Mouse (Mus musculus) liver, adult 2 months (tissue): ENCODE measurements around the gene Gm20509. TPM values are rescaled to one million over a fixed set of nuclear protein-coding genes. Genes with fewer than 3 reads are reported as not detected.

Experiments used
- DNase-seq: peaks from one replicate; pipeline ENCODE4 v3.0.0-alpha.2; 2011; ENCODE audit warnings: low read depth, low spot score; ENCODE audit errors: extremely low read depth
- H3K27ac ChIP-seq: fragments of 200-500 bp; replicated peaks from 2 replicates; pipeline ENCODE4 v1.5.1; 2012; ENCODE audit warnings: low read depth, mild to moderate bottlenecking, control low read depth, inconsistent platforms, low read length; ENCODE audit not compliant: insufficient read depth
- H3K27me3 ChIP-seq: fragments of 200-500 bp; 2 replicates; pipeline ENCODE4 v1.6.1; 2012; ENCODE audit warnings: mild to moderate bottlenecking, moderate library complexity, low read length, inconsistent platforms; ENCODE audit not compliant: control insufficient read depth, insufficient read depth
- H3K36me3 ChIP-seq: fragments of 200-500 bp; 2 replicates; pipeline ENCODE4 v1.6.1; 2012; ENCODE audit warnings: low read length, inconsistent platforms; ENCODE audit not compliant: control insufficient read depth, insufficient read depth
- H3K4me1 ChIP-seq: fragments of 200-500 bp; 2 replicates; pipeline ENCODE4 v1.6.1; 2011; ENCODE audit warnings: low read length; ENCODE audit not compliant: control insufficient read depth, insufficient read depth
- H3K4me3 ChIP-seq: fragments of 200-500 bp; 2 replicates; pipeline ENCODE4 v1.5.1; 2011; ENCODE audit warnings: low read depth, mild to moderate bottlenecking, control low read depth, low read length, moderate library complexity; ENCODE audit not compliant: insufficient read depth
- H3K79me2 ChIP-seq: fragments of 200-500 bp; 2 replicates; pipeline ENCODE4 v1.6.1; 2012; ENCODE audit warnings: inconsistent platforms, mild to moderate bottlenecking, low read length, moderate library complexity; ENCODE audit not compliant: control insufficient read depth, insufficient read depth
- H3K9ac ChIP-seq: fragments of 200-500 bp; 2 replicates; pipeline ENCODE4 v1.6.1; 2012; ENCODE audit warnings: low read depth, mild to moderate bottlenecking, control low read depth, inconsistent platforms, low read length
- CTCF ChIP-seq: fragments of 200-500 bp; IDR thresholded peaks from 2 replicates; pipeline ENCODE4 v1.5.1; 2011; ENCODE audit warnings: low read depth, low read length, control low read depth
- POLR2A ChIP-seq: fragments of 200-500 bp; IDR thresholded peaks from 2 replicates; pipeline ENCODE4 v1.6.1; 2011; ENCODE audit warnings: low read length, control low read depth; ENCODE audit not compliant: insufficient read depth; ENCODE audit errors: extremely low read depth
- WGBS: fragments of 180-500 bp; shearing (Covaris S2); methylation state at CpG from one replicate; pipeline ENCODE4 v1.1.7; 2018; 5-methylcytosine and 5-hydroxymethylcytosine counted together
- polyA plus RNA-seq: library from polyadenylated mRNA; depleted of rRNA; stranded (reverse); fragments of >200 nt; gene quantifications from 2 replicates; pipeline ENCODE4 v1.2.3, GENCODE M21; 2012; rRNA removed
- total RNA-seq: library from RNA; depleted of rRNA; stranded (reverse); fragments of >200 nt; gene quantifications from 2 replicates; pipeline ENCODE4 v1.2.3, GENCODE M21; 2014; rRNA removed

Gm20509 gene
- total RNA-seq (not detected in 2 replicates), polyA plus RNA-seq (not detected in 2 replicates)

GRCm38 (mm10) chr9:73102181-73102580 lies at the start of gene Gm20509:
Gm20509 (plus strand) TSS chr9:73102470.
- DNase-seq: no peak
- Histone ChIP-seq H3K9ac (peak within 1 kb of the TSS; percentile 73), H3K79me2 (no peaks in the 10 kb centered on the region), H3K27me3 (no peaks in the 10 kb centered on the region), H3K36me3 (no peaks in the 10 kb centered on the region), H3K4me1 (peaks cover 6% of the 10 kb centered on the region; the same call in 1 of the 2 replicates), H3K4me3 (peak within 1 kb of the TSS; percentile 61), H3K27ac (no peak within 1 kb of the TSS)
- 96% methylated on average over 4 of the region's 4 CpGs for WGBS
- TF ChIP-seq CTCF (no peak), POLR2A (no peak)

GRCm38 (mm10) chr9:73055441-73055911 lies 46.8 kb upstream of the Gm20509 start:
- Histone ChIP-seq H3K4me1 (peaks cover 2% of the 10 kb centered on the region; the same call in 1 of the 2 replicates), H3K27me3 (no peaks in the 10 kb centered on the region), H3K79me2 (peaks cover 2% of the 10 kb centered on the region; the same call in 1 of the 2 replicates), H3K4me3 (no peak overlapping the region), H3K9ac (no peak overlapping the region), H3K27ac (peak overlapping the region; percentile 71), H3K36me3 (no peaks in the 10 kb centered on the region)
- TF ChIP-seq CTCF: no peak
- no peak for TF ChIP-seq POLR2A
- WGBS: 61% methylated on average over 10 of the region's 10 CpGs
- no peak for DNase-seq

- Histone ChIP-seq H3K79me2 (0 out of 2 replicates have a peak, but pooled peaks cover 4% of the 10 kb centered on the region), H3K27me3 (no peaks in the 10 kb centered on the region), H3K9ac (no peak overlapping the region), H3K4me3 (no peak overlapping the region), H3K27ac (no peak overlapping the region), H3K4me1 (peaks cover 2% of the 10 kb centered on the region; the same call in 1 of the 2 replicates), H3K36me3 (no peaks in the 10 kb centered on the region)
- DNase-seq: no peak
- TF ChIP-seq CTCF (no peak), POLR2A (no peak)
- 90% methylated on average over 4 of the region's 4 CpGs for WGBS
These were observed 43.0 kb upstream of the Gm20509 start for GRCm38 (mm10) chr9:73059224-73059623.

DNA sequence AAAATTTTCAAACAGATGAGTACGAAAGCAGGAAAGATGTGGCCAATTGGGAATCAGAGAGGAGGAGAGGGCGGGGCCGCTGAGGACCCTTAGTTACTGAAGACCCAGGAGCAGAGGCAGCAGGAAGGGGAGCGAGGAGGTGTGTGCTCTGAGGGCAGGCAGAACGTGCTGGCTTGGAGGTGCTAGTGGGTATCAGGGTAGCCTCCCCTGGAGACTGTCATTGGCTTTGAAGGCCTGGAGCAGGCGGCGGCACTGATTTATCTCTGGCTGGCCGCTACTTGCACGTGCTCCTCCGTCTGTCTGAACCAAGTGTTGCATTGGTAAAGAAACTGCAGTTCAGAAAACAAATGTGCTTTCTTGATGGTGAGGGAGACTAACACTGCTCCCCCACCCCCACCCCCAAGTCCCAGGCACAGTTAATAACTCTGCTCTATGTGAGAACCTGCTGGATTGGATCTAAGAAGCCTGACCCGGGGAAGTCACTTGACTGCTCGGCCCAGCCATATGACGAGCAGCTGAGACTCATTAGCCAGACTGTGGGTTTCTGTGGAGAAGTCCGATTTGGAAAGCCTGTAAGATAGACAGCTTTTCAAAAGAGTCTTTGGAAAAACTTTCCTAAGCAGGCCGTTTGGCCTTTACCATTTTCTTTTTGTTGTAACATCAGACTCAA lies 38.5 kb upstream of the Gm20509 start:
- no peak for DNase-seq
- no peak overlapping the region for H3K27ac ChIP-seq
- WGBS: 82% methylated on average over 15 of the region's 15 CpGs
- H3K4me1 ChIP-seq: peaks cover 6% of the 10 kb centered on the region
- H3K79me2 ChIP-seq: 0 out of 2 replicates have a peak, but pooled peaks cover 2% of the 10 kb centered on the region
- H3K9ac ChIP-seq: no peak overlapping the region
- no peak overlapping the region for H3K4me3 ChIP-seq
- TF ChIP-seq CTCF (no peak), POLR2A (no peak)
- H3K36me3 ChIP-seq: no peaks in the 10 kb centered on the region
- no peaks in the 10 kb centered on the region for H3K27me3 ChIP-seq

GRCm38 (mm10) chr9:73067086-73067485 lies 35.2 kb upstream of the Gm20509 start:
- no peaks in the 10 kb centered on the region for H3K36me3 ChIP-seq
- no peaks in the 10 kb centered on the region for H3K79me2 ChIP-seq
- H3K27me3 ChIP-seq: no peaks in the 10 kb centered on the region
- H3K4me3 ChIP-seq: no peak overlapping the region
- no peak for TF ChIP-seq POLR2A
- TF ChIP-seq CTCF: no peak
- WGBS: 67% methylated on average over 10 of the region's 10 CpGs
- 0 out of 2 replicates have a peak overlapping the region, but pooled peaks have one; percentile 16 for H3K27ac ChIP-seq
- peaks cover 6% of the 10 kb centered on the region for H3K4me1 ChIP-seq
- H3K9ac ChIP-seq: no peak overlapping the region
- DNase-seq: peak; percentile 32

GRCm38 (mm10) chr9:73068230-73068679 lies 34.0 kb upstream of the Gm20509 start:
- H3K27ac ChIP-seq: peak overlapping the region; percentile 46
- DNase-seq: peak; percentile 62
- H3K4me3 ChIP-seq: no peak overlapping the region
- 33% methylated on average over 6 of the region's 6 CpGs for WGBS
- H3K9ac ChIP-seq: no peak overlapping the region
- no peaks in the 10 kb centered on the region for H3K36me3 ChIP-seq
- no peak for TF ChIP-seq POLR2A
- TF ChIP-seq CTCF: no peak
- no peaks in the 10 kb centered on the region for H3K79me2 ChIP-seq
- peaks cover 6% of the 10 kb centered on the region for H3K4me1 ChIP-seq
- no peaks in the 10 kb centered on the region for H3K27me3 ChIP-seq
